Comparison of ENCODE assay signal across 26 mouse cellular contexts in genomic region chr2:164748191-164748590, GRCm38 (mm10). TPM values are rescaled to one million over a fixed set of nuclear protein-coding genes. Genes with fewer than 3 reads are reported as not detected.
A peak's percentile ranks its signal among the peaks of the same experiment; 100 is the strongest.
DNase-seq lines count a peak whose midpoint lies in the region; ATAC-seq and TF ChIP-seq lines count a peak whose summit lies in the region.
"Had no signal": no experiment of that assay in that cellular context is flagged by ENCODE, and none has a peak within 500 bp of the region (broad histone marks: within the 10 kb centered on the region; RNA-seq: fewer than 3 reads in every experiment).

No protein-coding gene starts in this region.

- ATAC-seq in cerebellum, adult (ENCODE audit: insufficient number of reproducible peaks, low FRiP score, low TSS enrichment) = no peak
- peak; percentile 43 for ATAC-seq in liver, embryonic 13.5 days (ENCODE audit: low read depth)
- peak; percentile 45 for ATAC-seq in liver, postnatal 0 days
- ATAC-seq in erythroid progenitor cell, adult 5-6 weeks (replicated peaks; ENCODE audit: low FRiP score, poor library complexity, severe bottlenecking) = no peak
- ATAC-seq in granulocyte monocyte progenitor cell, adult 5-6 weeks (replicated peaks; ENCODE audit: poor library complexity, severe bottlenecking) = no peak
- ATAC-seq: CD4-positive, CD25-positive, alpha-beta regulatory T cell, adult 4 months; forebrain, embryonic 13.5 days; forebrain, postnatal 0 days had no signal

- WGBS in liver, embryonic 13.5 days (ENCODE audit: insufficient replicate concordance) = 61% methylated on average over 4 of the region's 4 CpGs
- 72% methylated on average over 4 of the region's 4 CpGs for WGBS in liver, postnatal 0 days (ENCODE audit: insufficient replicate concordance)

- peak overlapping the region; percentile 17 for H3K27ac ChIP-seq in bone marrow macrophage, adult 2 months (ENCODE audit: insufficient read depth, low read depth, low read length)
- H3K27ac ChIP-seq in liver, embryonic 13.5 days = peak overlapping the region; percentile 89
- H3K27ac ChIP-seq in liver, postnatal 0 days (ENCODE audit: low read depth) = no peak overlapping the region
- H3K27ac ChIP-seq: embryonic facial prominence, embryonic 10.5 days; forebrain, embryonic 13.5 days; hindbrain, embryonic 10.5 days; hindbrain, embryonic 14.5 days had no signal

- peaks cover 21% of the 10 kb centered on the region for H3K4me1 ChIP-seq in bone marrow macrophage, adult 2 months (ENCODE audit: control insufficient read depth, insufficient read depth, low read length)
- peaks cover 52% of the 10 kb centered on the region for H3K4me1 ChIP-seq in liver, embryonic 13.5 days (replicated peaks)
- peaks cover 23% of the 10 kb centered on the region for H3K4me1 ChIP-seq in liver, postnatal 0 days (ENCODE audit: insufficient read depth)

- no peak for TF ChIP-seq CTCF in bone marrow macrophage, adult 2 months (IDR thresholded peaks at IDR 0.05; ENCODE audit: low read depth, low read length)
- TF ChIP-seq CTCF in liver, postnatal 0 days (IDR thresholded peaks at IDR 0.05; ENCODE audit: low read depth) = no peak

- peak overlapping the region; percentile 93 for H3K4me2 ChIP-seq in liver, embryonic 13.5 days
- peak overlapping the region; percentile 89; the same call in 1 of the 2 replicates for H3K4me2 ChIP-seq in liver, postnatal 0 days (ENCODE audit: low read depth, low read length)
- H3K4me2 ChIP-seq: forebrain, embryonic 13.5 days; heart, embryonic 12.5 days; hindbrain, embryonic 14.5 days had no signal

- H3K9me3 ChIP-seq in liver, embryonic 13.5 days (replicated peaks) = no peaks in the 10 kb centered on the region
- H3K9me3 ChIP-seq in liver, postnatal 0 days (ENCODE audit: low read length) = no peaks in the 10 kb centered on the region
- H3K9me3 ChIP-seq: embryonic facial prominence, embryonic 10.5 days; forebrain, embryonic 13.5 days; G1E; heart, embryonic 12.5 days; hindbrain, embryonic 10.5 days had no signal

- no peak for TF ChIP-seq POLR2A in bone marrow macrophage, adult 2 months (IDR thresholded peaks at IDR 0.05; ENCODE audit: borderline replicate concordance, low read depth, low read length)

- H3K9ac ChIP-seq in liver, embryonic 13.5 days = peak overlapping the region; percentile 97
- H3K9ac ChIP-seq in liver, postnatal 0 days (replicated peaks) = peak overlapping the region; percentile 91; the same call in 1 of the 2 replicates
- H3K9ac ChIP-seq: forebrain, embryonic 13.5 days; forebrain, postnatal 0 days; heart, embryonic 12.5 days; hindbrain, embryonic 14.5 days had no signal

- TF ChIP-seq EP300 in liver, postnatal 0 days (IDR thresholded peaks at IDR 0.05; ENCODE audit: low read depth) = peak; percentile 77; the same call in 1 of the 2 replicates

- peak; percentile 0 for DNase-seq in cerebellum, adult 9-10 months
- no peak for DNase-seq in liver, embryonic 13.5 days
- no peak for DNase-seq in liver, postnatal 0 days
- DNase-seq: adrenal gland, postnatal 10 days; B cell, adult 2 months; cerebellum, adult 18-20 months; cerebellum, postnatal 10 days; forebrain, postnatal 0 days; gastrocnemius, postnatal 14 days had no signal

- no peak overlapping the region for H3K4me3 ChIP-seq in bone marrow macrophage, adult 2 months (ENCODE audit: insufficient read depth, low read length)
- peak overlapping the region; percentile 91 for H3K4me3 ChIP-seq in liver, embryonic 13.5 days (replicated peaks)
- no peak overlapping the region for H3K4me3 ChIP-seq in liver, postnatal 0 days (ENCODE audit: low read depth, low read length)
- H3K4me3 ChIP-seq: embryonic facial prominence, embryonic 10.5 days; forebrain, embryonic 13.5 days; heart, embryonic 12.5 days; hindbrain, embryonic 10.5 days had no signal

- H3K27me3 ChIP-seq in liver, embryonic 13.5 days = 0 out of 2 replicates have a peak, but pooled peaks cover 10% of the 10 kb centered on the region
- no peaks in the 10 kb centered on the region for H3K27me3 ChIP-seq in liver, postnatal 0 days (ENCODE audit: insufficient read depth, low read length)
- H3K27me3 ChIP-seq: forebrain, embryonic 13.5 days; heart, embryonic 12.5 days had no signal

- H3K36me3 ChIP-seq in liver, embryonic 13.5 days = peaks cover 59% of the 10 kb centered on the region
- peaks cover 57% of the 10 kb centered on the region for H3K36me3 ChIP-seq in liver, postnatal 0 days (replicated peaks; ENCODE audit: insufficient read depth, low read length)

RNA-seq across cellular contexts. Expression of gene Dnttip1, which starts 2.4 kb away (rescaled TPM):
- polyA plus RNA-seq in bone marrow macrophage, adult 2 months (2012; ENCODE audit: insufficient read depth, insufficient read length, missing spikeins) = 33.4 and 33.7 TPM in 2 replicates
- polyA plus RNA-seq in liver, embryonic 13.5 days (2015; fragmentation: Nextera tagmentation; extraction: Ambion mirVana) = 47.3 and 49.8 TPM in 2 replicates
- polyA plus RNA-seq in liver, postnatal 0 days (2015; fragmentation: Nextera tagmentation; extraction: Ambion mirVana) = 33.7 and 34.2 TPM in 2 replicates
- total RNA-seq in erythroid progenitor cell, adult 5-6 weeks (2015; ENCODE audit: low replicate concordance) = 64.6 and 69.2 TPM in 2 replicates
- total RNA-seq in erythroid progenitor cell, adult 5-6 weeks (2017; ENCODE audit: low replicate concordance) = 44.0 and 58.0 TPM in 2 replicates
- total RNA-seq in granulocyte monocyte progenitor cell, adult 5-6 weeks (2014; fragmentation: Nextera tagmentation) = 31.1 and 36.9 TPM in 2 replicates
- 21.5 and 27.3 TPM in 2 replicates for total RNA-seq in granulocyte monocyte progenitor cell, adult 5-6 weeks (2017)

RNA-seq across cellular contexts. Expression of gene Wfdc3, which starts 2.5 kb away (rescaled TPM):
- not detected in 2 replicates for polyA plus RNA-seq in bone marrow macrophage, adult 2 months (2012; ENCODE audit: insufficient read depth, insufficient read length, missing spikeins)
- 0.93 and 1.0 TPM in 2 replicates for polyA plus RNA-seq in liver, embryonic 13.5 days (2015; fragmentation: Nextera tagmentation; extraction: Ambion mirVana)
- polyA plus RNA-seq in liver, postnatal 0 days (2015; fragmentation: Nextera tagmentation; extraction: Ambion mirVana) = 2.0 and 2.5 TPM in 2 replicates
- total RNA-seq in erythroid progenitor cell, adult 5-6 weeks (2015; ENCODE audit: low replicate concordance) = 4.2 and 6.1 TPM in 2 replicates
- total RNA-seq in erythroid progenitor cell, adult 5-6 weeks (2017; ENCODE audit: low replicate concordance) = 2.3 and 2.8 TPM in 2 replicates
- not detected in 2 replicates for total RNA-seq in granulocyte monocyte progenitor cell, adult 5-6 weeks (2014; fragmentation: Nextera tagmentation)
- not detected in 2 replicates for total RNA-seq in granulocyte monocyte progenitor cell, adult 5-6 weeks (2017)
- total RNA-seq: gastrocnemius, adult 18-20 months; gastrocnemius, postnatal 14 days had no signal
- polyA plus RNA-seq: CD4-positive, CD25-positive, alpha-beta regulatory T cell, adult 4 months had no signal

RNA-seq across cellular contexts. Expression of gene Ube2c, which starts 21.5 kb away (rescaled TPM):
- 93.9 and 99.8 TPM in 2 replicates for polyA plus RNA-seq in bone marrow macrophage, adult 2 months (2012; ENCODE audit: insufficient read depth, insufficient read length, missing spikeins)
- 762 and 764 TPM in 2 replicates for polyA plus RNA-seq in liver, embryonic 13.5 days (2015; fragmentation: Nextera tagmentation; extraction: Ambion mirVana)
- polyA plus RNA-seq in liver, postnatal 0 days (2015; fragmentation: Nextera tagmentation; extraction: Ambion mirVana) = 243 and 277 TPM in 2 replicates
- total RNA-seq in erythroid progenitor cell, adult 5-6 weeks (2015; ENCODE audit: low replicate concordance) = 1,168 and 1,264 TPM in 2 replicates
- total RNA-seq in erythroid progenitor cell, adult 5-6 weeks (2017; ENCODE audit: low replicate concordance) = 649 and 1,020 TPM in 2 replicates
- 24.5 and 75.2 TPM in 2 replicates for total RNA-seq in granulocyte monocyte progenitor cell, adult 5-6 weeks (2014; fragmentation: Nextera tagmentation)
- total RNA-seq in granulocyte monocyte progenitor cell, adult 5-6 weeks (2017) = 112 and 138 TPM in 2 replicates

RNA-seq across cellular contexts. Expression of gene Tnnc2, which starts 31.6 kb away (rescaled TPM):
- polyA plus RNA-seq in bone marrow macrophage, adult 2 months (2012; ENCODE audit: insufficient read depth, insufficient read length, missing spikeins) = 0.80 TPM in 1 of 2 replicates, not detected in the other
- 5.1 and 8.4 TPM in 2 replicates for polyA plus RNA-seq in liver, embryonic 13.5 days (2015; fragmentation: Nextera tagmentation; extraction: Ambion mirVana)
- 6.5 and 127 TPM in 2 replicates for polyA plus RNA-seq in liver, postnatal 0 days (2015; fragmentation: Nextera tagmentation; extraction: Ambion mirVana)
- total RNA-seq in erythroid progenitor cell, adult 5-6 weeks (2015; ENCODE audit: low replicate concordance) = not detected in 2 replicates
- not detected in 2 replicates for total RNA-seq in erythroid progenitor cell, adult 5-6 weeks (2017; ENCODE audit: low replicate concordance)
- not detected in 2 replicates for total RNA-seq in granulocyte monocyte progenitor cell, adult 5-6 weeks (2014; fragmentation: Nextera tagmentation)
- total RNA-seq in granulocyte monocyte progenitor cell, adult 5-6 weeks (2017) = not detected in 2 replicates
- total RNA-seq: G1E; heart, postnatal 25 days had no signal
- polyA plus RNA-seq: CD4-positive, CD25-positive, alpha-beta regulatory T cell, adult 4 months; embryonic facial prominence, embryonic 10.5 days; forebrain, embryonic 13.5 days; G1E; hindbrain, embryonic 10.5 days had no signal

RNA-seq across cellular contexts. Expression of gene Spint5, which starts 33.1 kb away (rescaled TPM):
- polyA plus RNA-seq in bone marrow macrophage, adult 2 months (2012; ENCODE audit: insufficient read depth, insufficient read length, missing spikeins) = not detected in 2 replicates
- polyA plus RNA-seq in liver, embryonic 13.5 days (2015; fragmentation: Nextera tagmentation; extraction: Ambion mirVana) = not detected in 2 replicates
- polyA plus RNA-seq in liver, postnatal 0 days (2015; fragmentation: Nextera tagmentation; extraction: Ambion mirVana) = not detected in 2 replicates
- total RNA-seq in erythroid progenitor cell, adult 5-6 weeks (2015; ENCODE audit: low replicate concordance) = not detected in 2 replicates
- not detected in 2 replicates for total RNA-seq in erythroid progenitor cell, adult 5-6 weeks (2017; ENCODE audit: low replicate concordance)
- total RNA-seq in granulocyte monocyte progenitor cell, adult 5-6 weeks (2014; fragmentation: Nextera tagmentation) = not detected in 2 replicates
- total RNA-seq in granulocyte monocyte progenitor cell, adult 5-6 weeks (2017) = not detected in 2 replicates
- total RNA-seq: adrenal gland, postnatal 10 days; adrenal gland, postnatal 4 days; forebrain, postnatal 0 days; G1E; gastrocnemius, adult 18-20 months; gastrocnemius, postnatal 14 days; heart, adult 8-10 months; heart, postnatal 25 days had no signal
- polyA plus RNA-seq: CD4-positive, CD25-positive, alpha-beta regulatory T cell, adult 4 months; embryonic facial prominence, embryonic 10.5 days; embryonic facial prominence, embryonic 14.5 days; forebrain, embryonic 13.5 days; forebrain, postnatal 0 days; G1E; heart, embryonic 12.5 days; heart, embryonic 16.5 days; hindbrain, embryonic 10.5 days; hindbrain, embryonic 14.5 days had no signal

Comparison
In these comparisons a context has a peak if more than half of its experiments do, and no peak if none do; other contexts are left out.
1. ATAC-seq: peak in liver, embryonic 13.5 days (single experiment) and liver, postnatal 0 days (single experiment); none in cerebellum, adult (single experiment), erythroid progenitor cell, adult 5-6 weeks (single experiment) and granulocyte monocyte progenitor cell, adult 5-6 weeks (single experiment).